Mouse (Mus musculus) intestine, embryonic 16.5 days (tissue): ENCODE results near the gene Camk1d. TPM values are rescaled to one million over a fixed set of nuclear protein-coding genes. Genes with fewer than 3 reads are reported as not detected.

ENCODE experiments used
- ATAC-seq: fragments of 200-750 bp; cut with Nextera tagmentation; 2 replicates; pipeline ENCODE4 v1.8.0; 2017; ENCODE audit warnings: moderate TSS enrichment, moderate library complexity
- H3K27ac ChIP-seq: fragments of 300-500 bp; sonication (generic); 2 replicates; pipeline ENCODE4 v1.5.1; 2014; ENCODE audit warnings: mild to moderate bottlenecking, low read length
- H3K27me3 ChIP-seq: fragments of 300-500 bp; sonication (generic); replicated peaks from 2 replicates; pipeline ENCODE4 v1.6.1; 2014; ENCODE audit warnings: low read length, control low read depth, mixed read lengths; ENCODE audit not compliant: control insufficient read depth, insufficient read depth
- H3K36me3 ChIP-seq: fragments of 300-500 bp; sonication (generic); 2 replicates; pipeline ENCODE4 v1.6.1; 2014; ENCODE audit warnings: low read length, control low read depth; ENCODE audit not compliant: control insufficient read depth, insufficient read depth
- H3K4me1 ChIP-seq: fragments of 300-500 bp; sonication (generic); 2 replicates; pipeline ENCODE4 v1.6.1; 2014; ENCODE audit warnings: low read length, control low read depth, mixed read lengths; ENCODE audit not compliant: control insufficient read depth, insufficient read depth
- H3K4me2 ChIP-seq: fragments of 300-500 bp; sonication (generic); 2 replicates; pipeline ENCODE4 v1.6.1; 2014; ENCODE audit warnings: low read depth, low read length, control low read depth
- H3K4me3 ChIP-seq: fragments of 300-500 bp; sonication (generic); 2 replicates; pipeline ENCODE4 v1.5.1; 2014; ENCODE audit warnings: mild to moderate bottlenecking, low read length
- H3K9ac ChIP-seq: fragments of 300-500 bp; sonication (generic); 2 replicates; pipeline ENCODE4 v1.6.1; 2014; ENCODE audit warnings: low read depth, low read length
- H3K9me3 ChIP-seq: fragments of 300-500 bp; sonication (generic); 2 replicates; pipeline ENCODE4 v1.6.1; 2016; ENCODE audit warnings: low read length, control low read depth; ENCODE audit not compliant: control insufficient read depth
- WGBS: fragments of 180-500 bp; shearing (Covaris S2); extraction: QIAGEN DNeasy Blood & Tissue Kit; methylation state at CpG from one replicate; pipeline ENCODE4 v1.1.7; 2014; 5-methylcytosine and 5-hydroxymethylcytosine counted together
- polyA plus RNA-seq: library from polyadenylated mRNA; unstranded; fragments of >200 nt; fragmentation: Nextera tagmentation; extraction: Ambion mirVana; gene quantifications from 2 replicates; pipeline ENCODE4 v1.2.1, GENCODE M21; 2015

Camk1d gene
- polyA plus RNA-seq, 1 experiment from 2014 or later, result 23.1 TPM

GRCm38 (mm10) chr2:5478256-5478655 is 236.1 kb downstream of the Camk1d start:
- ATAC-seq, result no peak
- WGBS, result 96% methylated on average over 4 of the region's 4 CpGs
- no peaks in the 10 kb centered on the region for H3K27me3 ChIP-seq

DNA sequence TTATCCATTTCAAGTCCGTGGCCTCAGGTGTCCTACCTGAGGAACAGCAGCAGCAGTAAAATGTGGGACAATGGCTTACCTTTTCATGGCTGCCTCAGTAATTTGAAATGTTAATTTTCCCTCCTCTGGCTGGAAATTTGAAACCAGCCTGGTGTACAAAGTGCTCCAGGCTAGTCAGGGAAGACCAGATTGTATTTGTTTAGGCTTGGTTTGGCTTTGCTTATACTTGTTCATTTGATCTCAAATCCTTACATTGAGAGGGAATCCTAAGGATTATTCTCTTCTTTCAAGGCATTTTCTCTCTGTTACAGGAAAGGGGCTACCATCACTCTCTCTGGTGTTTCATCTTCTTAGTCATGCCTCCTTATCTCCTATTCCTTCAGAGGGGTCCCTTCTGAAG is 236.8 kb downstream of the Camk1d start:
- H3K4me3 ChIP-seq, result no peak overlapping the region
- 86% methylated on average over 1 of the region's 1 CpGs for WGBS

More at GRCm38 (mm10) chr2:5478256-5478655, 236.1 kb downstream of the Camk1d start:
- Histone ChIP-seq H3K36me3 (no peaks in the 10 kb centered on the region), H3K4me3 (no peak overlapping the region), H3K4me1 (peaks cover 2% of the 10 kb centered on the region; the same call in 1 of the 2 replicates), H3K9ac (no peak overlapping the region), H3K9me3 (no peaks in the 10 kb centered on the region), H3K4me2 (no peak overlapping the region), H3K27ac (no peak overlapping the region)

GRCm38 (mm10) chr2:5469366-5469941 is 244.9 kb downstream of the Camk1d start:
- H3K4me3 ChIP-seq, result no peak overlapping the region
- ATAC-seq, result no peak
- WGBS, result 83% methylated on average over 4 of the region's 4 CpGs
- no peak overlapping the region for H3K27ac ChIP-seq
- H3K4me2 ChIP-seq, result no peak overlapping the region
- H3K36me3 ChIP-seq, result no peaks in the 10 kb centered on the region
- no peaks in the 10 kb centered on the region for H3K27me3 ChIP-seq
- no peak overlapping the region for H3K9ac ChIP-seq
- no peaks in the 10 kb centered on the region for H3K9me3 ChIP-seq
- H3K4me1 ChIP-seq, result 0 out of 2 replicates have a peak, but pooled peaks cover 2% of the 10 kb centered on the region

More for the DNA sequence above, 236.8 kb downstream of the Camk1d start:
- Histone ChIP-seq H3K9me3 (no peaks in the 10 kb centered on the region), H3K27me3 (no peaks in the 10 kb centered on the region), H3K27ac (no peak overlapping the region), H3K4me1 (peaks cover 2% of the 10 kb centered on the region; the same call in 1 of the 2 replicates), H3K9ac (no peak overlapping the region), H3K4me2 (no peak overlapping the region), H3K36me3 (no peaks in the 10 kb centered on the region)
- no peak for ATAC-seq

GRCm38 (mm10) chr2:5467537-5467936 is 246.8 kb downstream of the Camk1d start:
- WGBS, result 60% methylated on average over 2 of the region's 2 CpGs
- Histone ChIP-seq H3K9ac (no peak overlapping the region), H3K9me3 (no peaks in the 10 kb centered on the region), H3K4me2 (no peak overlapping the region), H3K4me1 (0 out of 2 replicates have a peak, but pooled peaks cover 2% of the 10 kb centered on the region), H3K36me3 (no peaks in the 10 kb centered on the region), H3K4me3 (no peak overlapping the region), H3K27ac (no peak overlapping the region), H3K27me3 (no peaks in the 10 kb centered on the region)
- ATAC-seq, result no peak

DNA sequence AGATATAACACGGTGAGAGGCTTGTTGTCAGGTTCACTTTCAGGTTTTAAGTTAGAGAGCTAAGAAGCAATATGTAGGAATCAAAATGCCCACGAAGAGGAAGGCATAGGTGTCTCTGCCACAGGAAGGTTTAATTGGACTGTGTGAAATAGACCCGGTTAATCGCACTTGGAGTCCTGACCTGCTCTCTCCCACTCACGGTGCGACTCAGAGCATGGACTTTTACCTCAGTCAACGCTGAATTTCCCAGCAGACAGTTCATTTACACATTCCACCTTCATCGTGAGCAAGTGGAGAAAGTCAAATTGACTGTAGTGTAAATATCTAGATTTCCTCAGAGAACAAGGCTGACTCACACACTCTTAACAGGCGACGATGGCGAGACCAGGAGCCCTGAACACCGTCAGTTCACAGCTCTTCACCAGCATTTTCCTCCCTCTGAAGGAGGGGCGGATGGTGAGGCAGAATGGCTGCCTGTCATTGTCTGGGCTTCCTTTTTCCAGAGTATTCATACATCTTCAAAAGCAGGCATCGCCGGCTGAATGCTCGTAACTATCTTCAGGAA is 255.6 kb downstream of the Camk1d start:
- no peak overlapping the region for H3K4me2 ChIP-seq
- H3K9ac ChIP-seq, result no peak overlapping the region
- H3K27ac ChIP-seq, result no peak overlapping the region
- H3K4me3 ChIP-seq, result no peak overlapping the region
- H3K36me3 ChIP-seq, result no peaks in the 10 kb centered on the region
- peaks cover 27% of the 10 kb centered on the region for H3K4me1 ChIP-seq
- H3K9me3 ChIP-seq, result no peaks in the 10 kb centered on the region
- H3K27me3 ChIP-seq, result no peaks in the 10 kb centered on the region
- 50% methylated on average over 16 of the region's 16 CpGs for WGBS
- peak; percentile 72 for ATAC-seq

DNA sequence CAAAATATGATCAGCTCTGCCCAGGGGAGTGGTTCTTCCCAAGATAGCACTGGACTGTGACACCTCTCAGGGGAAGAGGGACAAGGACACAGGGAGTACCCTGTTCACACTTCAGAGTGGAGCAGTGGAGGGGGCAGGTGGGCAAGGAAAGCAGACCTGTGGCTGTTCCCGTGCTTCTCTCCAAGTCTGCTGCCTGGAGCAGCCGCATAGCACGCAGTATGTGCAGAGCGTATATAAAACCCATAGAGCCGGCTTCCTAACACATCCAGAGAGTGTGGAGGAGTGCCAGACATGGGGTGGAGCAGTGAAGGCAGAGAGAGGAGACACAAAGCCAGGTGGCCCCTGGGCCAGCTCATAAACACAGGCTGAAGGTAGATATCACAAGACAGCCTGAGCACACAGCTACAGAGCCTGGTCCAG is 256.2 kb downstream of the Camk1d start:
- H3K36me3 ChIP-seq, result no peaks in the 10 kb centered on the region
- no peaks in the 10 kb centered on the region for H3K9me3 ChIP-seq
- H3K27ac ChIP-seq, result no peak overlapping the region
- H3K9ac ChIP-seq, result no peak overlapping the region
- H3K4me3 ChIP-seq, result no peak overlapping the region
- ATAC-seq, result peak; percentile 52
- peaks cover 30% of the 10 kb centered on the region for H3K4me1 ChIP-seq
- no peak overlapping the region for H3K4me2 ChIP-seq
- H3K27me3 ChIP-seq, result no peaks in the 10 kb centered on the region
- WGBS, result 56% methylated on average over 5 of the region's 5 CpGs

- H3K4me2 ChIP-seq, result no peak overlapping the region
- WGBS, result 54% methylated on average over 2 of the region's 2 CpGs
- no peaks in the 10 kb centered on the region for H3K27me3 ChIP-seq
- no peak overlapping the region for H3K27ac ChIP-seq
- H3K4me1 ChIP-seq, result peaks cover 33% of the 10 kb centered on the region
- no peak overlapping the region for H3K9ac ChIP-seq
- no peaks in the 10 kb centered on the region for H3K9me3 ChIP-seq
- H3K36me3 ChIP-seq, result no peaks in the 10 kb centered on the region
- no peak overlapping the region for H3K4me3 ChIP-seq
- ATAC-seq, result 0 out of 2 replicates have a peak, but pooled peaks have one; percentile 27
Observed at GRCm38 (mm10) chr2:5456108-5456507, 258.2 kb downstream of the Camk1d start.

DNA sequence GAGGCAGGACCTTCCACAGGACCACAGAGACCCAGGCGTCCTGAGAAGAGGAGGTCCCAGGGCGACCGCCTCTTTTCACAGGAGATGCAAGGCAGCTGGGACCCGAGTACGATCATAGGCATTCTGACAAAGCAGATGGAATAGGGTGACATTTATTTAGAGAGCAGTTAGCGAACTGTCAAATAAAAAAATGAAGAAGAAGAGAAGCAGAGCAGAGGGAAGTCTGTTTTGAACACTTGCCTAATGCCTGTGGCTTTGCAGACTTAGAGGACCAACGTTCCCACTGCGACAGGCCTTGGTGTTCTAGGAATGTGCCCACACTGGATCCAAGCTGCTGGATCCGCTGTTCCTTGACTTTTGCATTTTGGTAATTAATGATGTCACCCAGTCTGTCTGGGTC is 259.5 kb downstream of the Camk1d start:
- no peak for ATAC-seq
- H3K27ac ChIP-seq, result no peak overlapping the region; the same call in 1 of the 2 replicates
- H3K9me3 ChIP-seq, result no peaks in the 10 kb centered on the region
- no peaks in the 10 kb centered on the region for H3K27me3 ChIP-seq
- no peak overlapping the region for H3K4me3 ChIP-seq
- H3K9ac ChIP-seq, result no peak overlapping the region
- H3K4me1 ChIP-seq, result peaks cover 33% of the 10 kb centered on the region
- WGBS, result 49% methylated on average over 9 of the region's 9 CpGs
- H3K36me3 ChIP-seq, result no peaks in the 10 kb centered on the region
- no peak overlapping the region for H3K4me2 ChIP-seq

- 93% methylated on average over 2 of the region's 2 CpGs for WGBS
- Histone ChIP-seq H3K9ac (no peak overlapping the region), H3K4me1 (peaks cover 16% of the 10 kb centered on the region), H3K36me3 (no peaks in the 10 kb centered on the region), H3K27ac (no peak overlapping the region), H3K27me3 (no peaks in the 10 kb centered on the region), H3K4me2 (no peak overlapping the region), H3K9me3 (no peaks in the 10 kb centered on the region), H3K4me3 (no peak overlapping the region)
- ATAC-seq, result no peak
Observed at GRCm38 (mm10) chr2:5451654-5452053, 262.7 kb downstream of the Camk1d start.
